Mouse (Mus musculus) liver, adult 2 months (tissue): ENCODE data around the gene Gm38431. TPM values are rescaled to one million over a fixed set of nuclear protein-coding genes. Genes with fewer than 3 reads are reported as not detected.

Source experiments
- DNase-seq: peaks from one replicate; pipeline ENCODE4 v3.0.0-alpha.2; 2011; ENCODE audit warnings: low read depth, low spot score; ENCODE audit errors: extremely low read depth
- H3K27ac ChIP-seq: fragments of 200-500 bp; replicated peaks from 2 replicates; pipeline ENCODE4 v1.5.1; 2012; ENCODE audit warnings: low read depth, mild to moderate bottlenecking, control low read depth, inconsistent platforms, low read length; ENCODE audit not compliant: insufficient read depth
- H3K27me3 ChIP-seq: fragments of 200-500 bp; 2 replicates; pipeline ENCODE4 v1.6.1; 2012; ENCODE audit warnings: mild to moderate bottlenecking, moderate library complexity, low read length, inconsistent platforms; ENCODE audit not compliant: control insufficient read depth, insufficient read depth
- H3K36me3 ChIP-seq: fragments of 200-500 bp; 2 replicates; pipeline ENCODE4 v1.6.1; 2012; ENCODE audit warnings: low read length, inconsistent platforms; ENCODE audit not compliant: control insufficient read depth, insufficient read depth
- H3K4me1 ChIP-seq: fragments of 200-500 bp; 2 replicates; pipeline ENCODE4 v1.6.1; 2011; ENCODE audit warnings: low read length; ENCODE audit not compliant: control insufficient read depth, insufficient read depth
- H3K4me3 ChIP-seq: fragments of 200-500 bp; 2 replicates; pipeline ENCODE4 v1.5.1; 2011; ENCODE audit warnings: low read depth, mild to moderate bottlenecking, control low read depth, low read length, moderate library complexity; ENCODE audit not compliant: insufficient read depth
- H3K79me2 ChIP-seq: fragments of 200-500 bp; 2 replicates; pipeline ENCODE4 v1.6.1; 2012; ENCODE audit warnings: inconsistent platforms, mild to moderate bottlenecking, low read length, moderate library complexity; ENCODE audit not compliant: control insufficient read depth, insufficient read depth
- H3K9ac ChIP-seq: fragments of 200-500 bp; 2 replicates; pipeline ENCODE4 v1.6.1; 2012; ENCODE audit warnings: low read depth, mild to moderate bottlenecking, control low read depth, inconsistent platforms, low read length
- CTCF ChIP-seq: fragments of 200-500 bp; IDR thresholded peaks from 2 replicates; pipeline ENCODE4 v1.5.1; 2011; ENCODE audit warnings: low read depth, low read length, control low read depth
- POLR2A ChIP-seq: fragments of 200-500 bp; IDR thresholded peaks from 2 replicates; pipeline ENCODE4 v1.6.1; 2011; ENCODE audit warnings: low read length, control low read depth; ENCODE audit not compliant: insufficient read depth; ENCODE audit errors: extremely low read depth
- WGBS: fragments of 180-500 bp; shearing (Covaris S2); methylation state at CpG from one replicate; pipeline ENCODE4 v1.1.7; 2018; 5-methylcytosine and 5-hydroxymethylcytosine counted together
- polyA plus RNA-seq: library from polyadenylated mRNA; depleted of rRNA; stranded (reverse); fragments of >200 nt; gene quantifications from 2 replicates; pipeline ENCODE4 v1.2.3, GENCODE M21; 2012
- total RNA-seq: library from RNA; depleted of rRNA; stranded (reverse); fragments of >200 nt; gene quantifications from 2 replicates; pipeline ENCODE4 v1.2.3, GENCODE M21; 2014

Gm38431 gene
- total and polyA plus RNA-seq, 2 experiments, result 2.5 to 5.8 TPM

DNA sequence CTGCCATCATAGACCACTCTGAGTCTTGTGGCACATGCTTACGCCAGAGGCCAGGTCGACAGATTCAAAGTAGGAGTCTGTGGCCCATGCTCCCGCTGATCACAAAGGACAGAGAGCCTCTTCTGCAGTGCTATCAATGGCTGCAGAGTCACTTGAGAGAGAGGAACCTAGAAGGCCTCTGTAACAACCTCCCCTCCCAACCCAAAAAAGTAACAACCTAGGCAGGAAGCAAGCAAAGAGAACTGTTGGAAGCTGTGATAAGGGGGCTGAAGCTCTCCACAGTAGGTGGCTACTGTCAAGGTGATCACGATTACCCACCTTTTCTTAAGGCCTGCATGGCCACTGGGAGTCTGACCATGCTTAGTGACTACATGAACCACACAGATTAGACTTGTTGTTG, 48.2 kb downstream of the Gm38431 start:
- WGBS, result 90% methylated on average over 4 of the region's 4 CpGs
- no peak for TF ChIP-seq POLR2A
- TF ChIP-seq CTCF, result no peak
- Histone ChIP-seq H3K27me3 (0 out of 2 replicates have a peak, but pooled peaks cover under 1% of the 10 kb centered on the region), H3K4me1 (no peaks in the 10 kb centered on the region), H3K9ac (no peak overlapping the region), H3K27ac (no peak overlapping the region), H3K36me3 (no peaks in the 10 kb centered on the region), H3K4me3 (no peak overlapping the region), H3K79me2 (no peaks in the 10 kb centered on the region)
- DNase-seq, result no peak

DNA sequence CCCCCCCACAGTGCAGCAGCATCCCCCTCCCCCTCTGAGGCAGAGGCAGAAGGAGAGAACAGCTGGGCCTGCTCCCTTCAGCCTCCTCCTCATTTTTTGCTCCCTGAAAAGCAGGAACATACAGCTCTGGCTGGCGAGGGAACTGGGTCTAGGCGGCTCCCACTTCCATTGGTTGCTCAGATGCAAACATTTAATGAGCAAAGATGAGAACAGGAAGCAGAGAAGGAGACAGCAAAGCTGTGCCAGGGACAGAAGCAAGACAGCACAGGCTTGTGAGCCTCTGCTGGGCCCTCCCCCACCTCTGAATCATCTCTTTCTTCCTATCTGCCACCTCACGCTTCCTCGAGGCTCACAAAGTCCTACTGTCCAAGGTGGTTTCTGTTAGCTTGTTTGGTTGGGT, 50.5 kb downstream of the Gm38431 start:
- Histone ChIP-seq H3K36me3 (no peaks in the 10 kb centered on the region), H3K4me1 (0 out of 2 replicates have a peak, but pooled peaks cover 2% of the 10 kb centered on the region)
- 63% methylated on average over 4 of the region's 4 CpGs for WGBS

GRCm38 (mm10) chr9:21039779-21040178, 52.0 kb downstream of the Gm38431 start:
- WGBS, result 78% methylated on average over 3 of the region's 3 CpGs
- Histone ChIP-seq H3K9ac (no peak overlapping the region), H3K79me2 (no peaks in the 10 kb centered on the region), H3K27ac (no peak overlapping the region), H3K4me1 (peaks cover 5% of the 10 kb centered on the region; the same call in 1 of the 2 replicates), H3K36me3 (no peaks in the 10 kb centered on the region), H3K27me3 (peaks cover 28% of the 10 kb centered on the region), H3K4me3 (no peak overlapping the region)
- TF ChIP-seq CTCF (no peak), POLR2A (no peak)
- DNase-seq, result no peak

More for the DNA sequence above, 50.5 kb downstream of the Gm38431 start:
- TF ChIP-seq POLR2A, result no peak
- TF ChIP-seq CTCF, result no peak
- H3K9ac ChIP-seq, result no peak overlapping the region
- no peak overlapping the region for H3K4me3 ChIP-seq
- peaks cover 19% of the 10 kb centered on the region for H3K27me3 ChIP-seq
- DNase-seq, result no peak
- H3K27ac ChIP-seq, result no peak overlapping the region
- no peaks in the 10 kb centered on the region for H3K79me2 ChIP-seq

DNA sequence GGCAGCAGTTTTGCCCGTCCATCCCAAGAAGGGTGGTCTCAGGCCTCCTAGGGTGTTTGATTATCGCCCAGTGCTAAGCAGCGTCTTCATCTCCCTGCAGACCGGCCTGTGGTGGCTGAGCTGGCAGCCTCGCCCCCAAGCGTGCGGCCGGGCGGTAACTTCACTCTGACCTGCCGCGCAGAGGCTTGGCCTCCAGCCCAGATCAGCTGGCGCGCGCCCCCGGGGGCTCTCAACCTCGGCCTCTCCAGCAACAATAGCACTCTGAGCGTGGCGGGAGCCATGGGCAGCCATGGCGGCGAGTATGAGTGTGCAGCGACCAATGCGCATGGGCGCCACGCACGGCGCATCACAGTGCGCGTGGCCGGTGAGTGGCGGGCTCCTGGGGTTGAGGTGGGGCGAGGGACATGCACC, 54.3 kb downstream of the Gm38431 start:
- peaks cover 9% of the 10 kb centered on the region; the same call in 1 of the 2 replicates for H3K4me1 ChIP-seq
- no peaks in the 10 kb centered on the region for H3K79me2 ChIP-seq
- H3K27ac ChIP-seq, result no peak overlapping the region
- no peak for TF ChIP-seq POLR2A
- TF ChIP-seq CTCF, result no peak
- WGBS, result 9% methylated on average over 31 of the region's 31 CpGs
- no peak overlapping the region for H3K4me3 ChIP-seq
- H3K9ac ChIP-seq, result no peak overlapping the region
- DNase-seq, result no peak
- peaks cover 30% of the 10 kb centered on the region for H3K27me3 ChIP-seq
- no peaks in the 10 kb centered on the region for H3K36me3 ChIP-seq

GRCm38 (mm10) chr9:21036666-21037065, 55.1 kb downstream of the Gm38431 start:
- Histone ChIP-seq H3K79me2 (no peaks in the 10 kb centered on the region), H3K27me3 (peaks cover 30% of the 10 kb centered on the region), H3K27ac (no peak overlapping the region), H3K4me1 (peaks cover 9% of the 10 kb centered on the region; the same call in 1 of the 2 replicates), H3K9ac (no peak overlapping the region), H3K36me3 (no peaks in the 10 kb centered on the region), H3K4me3 (no peak overlapping the region)
- no peak for TF ChIP-seq POLR2A
- no peak for TF ChIP-seq CTCF
- no peak for DNase-seq
- WGBS, result 5% methylated on average over 22 of the region's 22 CpGs

- H3K27me3 ChIP-seq, result peaks cover 30% of the 10 kb centered on the region
- H3K79me2 ChIP-seq, result no peaks in the 10 kb centered on the region
- no peak for DNase-seq
These were observed 55.6 kb downstream of the Gm38431 start for GRCm38 (mm10) chr9:21036161-21036560.

More at GRCm38 (mm10) chr9:21036161-21036560, 55.6 kb downstream of the Gm38431 start:
- Histone ChIP-seq H3K4me3 (no peak overlapping the region), H3K4me1 (peaks cover 13% of the 10 kb centered on the region; the same call in 1 of the 2 replicates), H3K27ac (no peak overlapping the region), H3K9ac (no peak overlapping the region), H3K36me3 (no peaks in the 10 kb centered on the region)
- TF ChIP-seq POLR2A (no peak), CTCF (no peak)
- WGBS, result 9% methylated on average over 20 of the region's 20 CpGs
